Mouse (Mus musculus) midbrain, embryonic 16.5 days (tissue): ENCODE measurements around the gene Ahdc1. TPM values are rescaled to one million over a fixed set of nuclear protein-coding genes. Genes with fewer than 3 reads are reported as not detected.

Experiments
- ATAC-seq: fragments of 200-750 bp; cut with Nextera tagmentation; 2 replicates; pipeline ENCODE4 v1.8.0; 2017; ENCODE audit warnings: moderate TSS enrichment
- H3K27ac ChIP-seq: fragments of 300-500 bp; sonication (generic); 2 replicates; pipeline ENCODE4 v1.5.1; 2014; ENCODE audit warnings: mild to moderate bottlenecking, low read length, mixed read lengths
- H3K27me3 ChIP-seq: fragments of 300-500 bp; sonication (generic); 2 replicates; pipeline ENCODE4 v1.6.1; 2014; ENCODE audit warnings: low read depth, low read length, mixed read lengths; ENCODE audit not compliant: control insufficient read depth, insufficient read depth
- H3K36me3 ChIP-seq: fragments of 300-500 bp; sonication (generic); 2 replicates; pipeline ENCODE4 v1.6.1; 2014; ENCODE audit warnings: mild to moderate bottlenecking, low read length, moderate library complexity, mixed read lengths; ENCODE audit not compliant: control insufficient read depth, insufficient read depth
- H3K4me1 ChIP-seq: fragments of 300-500 bp; sonication (generic); 2 replicates; pipeline ENCODE4 v1.6.1; 2014; ENCODE audit warnings: mild to moderate bottlenecking, low read length, mixed read lengths; ENCODE audit not compliant: control insufficient read depth, insufficient read depth
- H3K4me2 ChIP-seq: fragments of 300-500 bp; sonication (generic); 2 replicates; pipeline ENCODE4 v1.6.1; 2014; ENCODE audit warnings: mild to moderate bottlenecking, low read length, mixed read lengths
- H3K4me3 ChIP-seq: fragments of 300-500 bp; sonication (generic); 2 replicates; pipeline ENCODE4 v1.5.1; 2014; ENCODE audit warnings: low read depth, mild to moderate bottlenecking, low read length, moderate library complexity, mixed read lengths
- H3K9ac ChIP-seq: fragments of 300-500 bp; sonication (generic); 2 replicates; pipeline ENCODE4 v1.6.1; 2014; ENCODE audit warnings: low read depth, low read length, mixed read lengths
- H3K9me3 ChIP-seq: fragments of 300-500 bp; sonication (generic); replicated peaks from 2 replicates; pipeline ENCODE4 v1.6.1; 2014; ENCODE audit warnings: mild to moderate bottlenecking, low read length, mixed read lengths; ENCODE audit not compliant: control insufficient read depth, poor library complexity, severe bottlenecking
- WGBS: fragments of 180-500 bp; shearing (Covaris S2); extraction: QIAGEN DNeasy Blood & Tissue Kit; methylation state at CpG from one replicate; pipeline ENCODE4 v1.1.7; 2014; 5-methylcytosine and 5-hydroxymethylcytosine counted together
- polyA plus RNA-seq: library from polyadenylated mRNA; unstranded; fragments of >200 nt; fragmentation: Nextera tagmentation; extraction: Ambion mirVana; gene quantifications from 2 replicates; pipeline ENCODE4 v1.2.1, GENCODE M21; 2015

Gene Ahdc1
- polyA plus RNA-seq, 1 experiment from 2014 or later, result 11.2 TPM

DNA sequence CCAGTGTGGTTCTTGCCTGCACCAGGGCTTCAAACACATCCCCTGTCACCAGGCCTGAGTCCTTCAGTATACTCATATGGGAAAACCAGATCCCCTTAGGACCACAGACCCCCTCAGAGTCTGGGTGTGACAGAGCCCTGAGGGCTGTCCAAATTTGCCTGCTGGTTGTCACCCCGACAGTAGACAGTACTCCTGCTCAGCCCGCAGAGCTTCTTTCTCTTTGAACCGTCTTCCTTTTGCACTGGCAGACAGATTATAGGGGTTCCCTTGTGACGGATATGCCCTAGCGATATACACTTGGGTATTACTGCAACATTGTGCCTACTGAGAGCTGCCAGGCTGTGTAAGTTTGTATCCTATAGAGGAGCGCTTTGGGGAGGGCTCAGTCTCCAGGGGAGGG, 29.4 kb upstream of the Ahdc1 start:
- H3K27ac ChIP-seq, result no peak overlapping the region
- no peaks in the 10 kb centered on the region for H3K27me3 ChIP-seq

DNA sequence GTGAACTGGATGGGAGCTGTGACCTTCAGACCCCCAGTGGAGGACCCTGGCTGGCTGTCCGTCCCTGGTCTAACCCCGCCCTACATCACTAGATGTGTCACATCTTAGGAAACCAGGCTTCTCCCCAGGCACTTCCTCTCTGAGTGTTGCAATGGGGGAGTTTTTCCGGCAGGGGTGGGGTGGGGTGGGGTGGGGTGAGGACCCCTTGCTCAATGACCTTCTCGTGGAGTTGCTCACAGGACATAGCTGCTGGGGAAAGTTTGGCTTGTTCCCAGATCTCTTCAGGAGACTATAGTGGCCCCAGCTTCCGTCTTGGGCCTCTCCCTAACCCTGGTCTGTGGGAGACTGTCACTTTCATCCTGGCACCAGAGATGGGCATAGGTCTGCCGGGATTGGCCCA, 28.1 kb upstream of the Ahdc1 start:
- ATAC-seq, result no peak
- WGBS, result 74% methylated on average over 6 of the region's 6 CpGs
- H3K36me3 ChIP-seq, result no peaks in the 10 kb centered on the region
- H3K9ac ChIP-seq, result no peak overlapping the region
- H3K9me3 ChIP-seq, result no peaks in the 10 kb centered on the region
- H3K27me3 ChIP-seq, result no peaks in the 10 kb centered on the region
- no peak overlapping the region for H3K4me2 ChIP-seq
- peak overlapping the region; percentile 20; the same call in 1 of the 2 replicates for H3K27ac ChIP-seq
- H3K4me3 ChIP-seq, result no peak overlapping the region
- H3K4me1 ChIP-seq, result peaks cover 14% of the 10 kb centered on the region

More for the DNA sequence above, 29.4 kb upstream of the Ahdc1 start:
- H3K9me3 ChIP-seq, result no peaks in the 10 kb centered on the region
- WGBS, result 70% methylated on average over 6 of the region's 6 CpGs
- no peak overlapping the region for H3K4me3 ChIP-seq
- peaks cover 14% of the 10 kb centered on the region for H3K4me1 ChIP-seq
- no peak overlapping the region for H3K4me2 ChIP-seq
- no peaks in the 10 kb centered on the region for H3K36me3 ChIP-seq
- no peak overlapping the region for H3K9ac ChIP-seq
- no peak for ATAC-seq

DNA sequence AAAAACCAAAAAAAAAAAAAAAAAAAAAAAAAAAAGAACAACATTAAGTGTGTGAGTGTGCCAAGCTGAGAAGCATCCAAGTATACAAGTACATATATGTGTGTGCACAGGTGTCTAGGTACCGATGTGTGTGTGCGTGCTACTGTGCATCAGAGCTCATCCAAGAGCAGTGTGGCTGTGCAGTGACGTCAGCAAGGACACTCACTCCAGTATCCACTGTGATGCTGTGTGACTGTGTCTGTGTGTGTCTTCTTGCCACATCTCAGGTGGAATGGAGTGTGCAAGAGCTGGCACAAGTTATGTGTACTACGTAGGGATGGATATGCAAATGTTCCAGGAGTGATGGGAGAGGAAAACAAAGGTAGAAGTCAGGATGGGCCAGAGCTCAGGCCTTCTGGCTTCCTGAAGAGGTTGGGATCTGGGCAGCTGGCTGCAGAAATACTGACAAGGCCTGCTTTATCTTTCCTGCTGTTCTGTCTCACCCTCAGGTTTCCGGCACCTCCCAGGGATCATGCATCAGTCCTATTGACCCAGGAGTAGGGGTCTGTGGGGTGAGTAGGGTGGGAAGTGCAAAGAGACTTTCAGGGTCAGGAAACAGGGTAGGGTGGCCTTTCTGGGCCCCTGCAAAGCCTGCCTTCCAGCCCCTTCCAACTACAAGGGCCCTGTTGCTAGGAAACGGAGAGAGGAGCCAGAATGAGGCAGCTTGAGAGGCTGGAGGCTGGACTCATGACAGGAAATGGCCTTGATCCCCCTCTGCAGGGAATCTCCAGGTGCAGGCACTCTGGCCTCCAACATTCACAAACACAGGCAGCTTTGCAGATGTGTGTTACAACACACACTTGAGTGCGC, 27.2 kb upstream of the Ahdc1 start:
- Histone ChIP-seq H3K4me2 (no peak overlapping the region), H3K4me1 (peaks cover 14% of the 10 kb centered on the region), H3K27me3 (no peaks in the 10 kb centered on the region), H3K9me3 (no peaks in the 10 kb centered on the region), H3K36me3 (no peaks in the 10 kb centered on the region), H3K27ac (peak overlapping the region; percentile 79), H3K9ac (peak overlapping the region; percentile 7; the same call in 1 of the 2 replicates), H3K4me3 (no peak overlapping the region)
- 36% methylated on average over 7 of the region's 7 CpGs for WGBS
- ATAC-seq, result peak; percentile 71; the same call in 1 of the 2 replicates

DNA sequence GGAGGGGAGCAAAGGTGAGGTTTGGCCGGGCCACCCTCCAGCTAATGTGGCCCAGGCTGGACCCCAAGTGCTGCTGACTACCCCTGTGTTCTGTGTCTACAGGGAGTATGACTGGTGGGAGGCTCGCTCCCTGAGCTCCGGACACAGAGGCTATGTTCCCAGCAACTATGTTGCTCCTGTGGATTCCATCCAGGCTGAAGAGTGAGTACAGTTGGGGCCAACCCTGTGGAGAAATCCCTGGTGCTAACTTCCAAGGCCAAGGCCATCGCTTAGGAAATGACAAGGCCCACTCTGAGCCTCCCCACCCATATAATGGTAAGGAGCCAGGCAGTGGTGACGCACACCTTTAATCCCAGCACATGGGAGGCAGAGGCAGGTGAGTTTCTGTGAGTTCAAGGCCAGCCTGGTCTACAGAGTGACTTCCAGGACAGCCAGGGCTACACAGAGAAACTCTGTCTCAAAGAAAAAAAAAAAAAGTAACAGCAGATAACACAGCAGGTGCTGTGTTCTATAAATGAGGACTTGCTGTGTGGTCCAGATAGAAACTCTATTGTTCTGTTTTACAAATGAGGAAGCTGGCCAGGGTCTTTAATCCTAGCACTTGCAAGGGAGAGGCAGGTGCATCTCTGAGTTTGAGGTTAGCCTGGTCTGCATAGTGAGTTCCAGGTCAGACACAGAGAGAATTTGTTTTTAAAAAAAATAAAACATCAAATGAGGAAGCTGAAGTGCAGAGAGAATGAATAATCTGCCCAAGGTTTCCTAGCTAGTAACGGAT, 22.3 kb upstream of the Ahdc1 start:
- 82% methylated on average over 6 of the region's 6 CpGs for WGBS
- no peak overlapping the region for H3K4me2 ChIP-seq
- no peak overlapping the region for H3K27ac ChIP-seq
- H3K4me3 ChIP-seq, result no peak overlapping the region
- no peaks in the 10 kb centered on the region for H3K36me3 ChIP-seq
- H3K9ac ChIP-seq, result no peak overlapping the region
- H3K4me1 ChIP-seq, result peaks cover 10% of the 10 kb centered on the region
- H3K27me3 ChIP-seq, result no peaks in the 10 kb centered on the region
- no peaks in the 10 kb centered on the region for H3K9me3 ChIP-seq
- no peak for ATAC-seq

DNA sequence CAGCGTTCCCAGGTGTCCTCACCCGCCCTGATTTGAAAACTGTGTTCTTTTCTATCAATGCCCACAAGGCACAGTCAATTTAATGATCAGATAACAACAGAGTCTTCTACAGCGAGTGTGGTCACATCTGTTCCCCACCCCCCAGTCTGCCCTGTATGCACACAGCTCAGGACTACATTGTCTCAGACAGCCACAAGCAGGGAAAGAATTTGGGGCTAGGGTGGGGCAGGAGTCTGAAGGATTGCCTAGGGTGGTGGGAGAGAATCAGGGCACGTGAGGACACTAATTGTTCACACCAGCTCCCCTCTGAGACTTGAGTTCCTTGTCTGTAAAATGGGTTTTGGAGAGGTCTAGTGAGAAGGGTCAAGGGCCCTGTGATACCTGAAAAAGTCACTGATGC, 17.5 kb upstream of the Ahdc1 start:
- H3K4me2 ChIP-seq, result no peak overlapping the region
- H3K4me1 ChIP-seq, result peaks cover 3% of the 10 kb centered on the region; the same call in 1 of the 2 replicates
- H3K27ac ChIP-seq, result no peak overlapping the region
- WGBS, result 74% methylated on average over 4 of the region's 4 CpGs
- H3K9ac ChIP-seq, result no peak overlapping the region
- H3K4me3 ChIP-seq, result no peak overlapping the region
- no peaks in the 10 kb centered on the region for H3K36me3 ChIP-seq
- no peaks in the 10 kb centered on the region for H3K27me3 ChIP-seq
- no peak for ATAC-seq
- no peaks in the 10 kb centered on the region for H3K9me3 ChIP-seq

DNA sequence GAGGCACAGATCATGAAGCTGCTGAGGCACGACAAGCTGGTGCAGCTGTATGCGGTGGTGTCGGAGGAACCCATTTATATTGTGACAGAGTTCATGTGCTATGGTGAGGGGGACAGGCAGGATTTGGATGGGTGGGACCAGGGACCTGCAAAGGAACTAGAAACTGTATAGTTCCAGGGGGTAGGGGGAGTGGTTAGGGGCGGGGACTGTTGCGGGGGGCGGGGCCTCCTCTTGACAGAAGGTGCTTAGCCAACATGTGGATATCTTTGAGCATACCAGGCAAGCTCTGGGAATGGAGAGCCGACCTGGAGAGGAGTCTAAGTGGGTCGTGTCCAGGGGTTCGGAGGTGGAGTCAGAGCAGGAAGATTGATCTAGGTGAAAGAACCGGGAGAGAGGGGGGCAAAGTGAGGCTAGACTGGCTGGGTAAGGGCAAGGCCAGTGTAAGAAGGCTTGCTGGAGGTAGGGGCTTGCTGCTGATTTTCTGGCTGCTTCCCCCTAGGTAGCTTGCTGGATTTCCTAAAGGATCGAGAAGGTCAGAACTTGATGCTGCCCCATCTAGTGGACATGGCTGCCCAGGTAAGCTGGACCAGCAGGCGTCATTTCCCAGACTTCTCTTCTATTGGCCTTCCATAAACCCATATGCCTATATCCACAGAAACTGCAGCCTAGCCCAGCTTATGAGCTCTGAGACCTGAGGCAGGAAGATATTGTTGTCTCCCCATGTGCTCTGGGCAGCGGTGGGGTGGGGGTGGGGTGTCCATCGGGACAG, 13.4 kb upstream of the Ahdc1 start:
- H3K4me3 ChIP-seq, result no peak overlapping the region
- H3K9ac ChIP-seq, result 0 out of 2 replicates have a peak overlapping the region, but pooled peaks have one; percentile 2
- no peak overlapping the region for H3K4me2 ChIP-seq
- H3K4me1 ChIP-seq, result peaks cover 3% of the 10 kb centered on the region
- H3K27ac ChIP-seq, result no peak overlapping the region
- no peaks in the 10 kb centered on the region for H3K9me3 ChIP-seq
- ATAC-seq, result no peak
- WGBS, result 47% methylated on average over 14 of the region's 14 CpGs
- H3K36me3 ChIP-seq, result no peaks in the 10 kb centered on the region
- H3K27me3 ChIP-seq, result no peaks in the 10 kb centered on the region

DNA sequence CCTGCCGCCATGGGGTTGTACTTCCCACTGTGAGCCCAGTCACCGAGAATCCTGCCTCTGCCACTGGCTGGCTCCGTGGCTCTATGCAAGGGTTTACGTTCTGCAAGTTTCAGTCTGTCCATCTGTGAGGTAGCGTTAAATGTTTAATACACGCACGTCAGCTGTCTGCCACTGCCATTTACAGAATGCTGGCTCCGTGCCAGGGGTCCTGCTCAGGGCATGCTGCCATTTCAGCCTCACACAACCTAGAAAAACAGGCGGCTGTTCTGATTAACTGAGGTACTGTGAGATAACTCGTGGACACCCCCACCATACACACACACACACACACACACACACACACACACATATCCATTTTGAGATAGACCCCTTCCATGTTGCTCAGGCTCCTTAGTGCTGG, 8.2 kb upstream of the Ahdc1 start:
- Histone ChIP-seq H3K4me3 (no peak overlapping the region), H3K27ac (no peak overlapping the region), H3K9me3 (no peaks in the 10 kb centered on the region), H3K9ac (no peak overlapping the region), H3K4me2 (no peak overlapping the region), H3K27me3 (no peaks in the 10 kb centered on the region), H3K36me3 (no peaks in the 10 kb centered on the region), H3K4me1 (peaks cover 12% of the 10 kb centered on the region)
- 30% methylated on average over 10 of the region's 10 CpGs for WGBS
- ATAC-seq, result no peak

DNA sequence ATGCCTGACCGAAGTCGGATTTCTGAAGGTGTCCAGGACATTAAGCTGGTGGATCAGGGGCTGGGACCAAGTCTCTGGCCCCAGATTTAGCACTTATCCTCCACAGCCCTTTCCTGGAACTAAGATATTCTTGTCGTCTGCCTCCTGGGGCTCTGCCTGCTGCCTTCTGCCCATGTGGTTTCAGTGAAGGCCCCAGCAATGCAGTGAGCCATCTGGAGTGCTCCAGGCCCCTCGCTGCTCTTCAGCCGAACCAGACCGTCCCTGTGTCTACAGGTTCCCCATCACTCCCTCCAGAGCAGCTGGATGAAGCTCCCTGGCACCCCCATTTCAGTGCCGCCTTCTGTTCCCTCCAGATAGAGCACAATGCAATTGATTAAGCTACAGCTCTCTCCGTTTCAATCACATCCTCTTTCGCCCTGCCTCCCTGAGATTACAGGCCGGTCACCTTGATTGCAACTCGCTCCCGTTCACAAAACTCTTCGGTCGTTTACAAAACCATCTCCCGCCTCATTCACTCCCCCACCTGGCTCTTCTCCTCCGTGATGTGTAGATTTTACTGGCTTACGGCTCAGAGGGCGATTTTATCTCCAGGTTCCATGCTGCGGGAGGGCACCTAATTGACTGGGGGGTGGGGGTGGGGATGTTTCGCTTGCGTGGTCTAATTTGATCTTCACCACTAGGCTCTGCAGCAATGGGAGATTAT, 7.6 kb upstream of the Ahdc1 start:
- H3K36me3 ChIP-seq, result no peaks in the 10 kb centered on the region
- no peaks in the 10 kb centered on the region for H3K27me3 ChIP-seq
- H3K27ac ChIP-seq, result no peak overlapping the region
- WGBS, result 28% methylated on average over 21 of the region's 21 CpGs
- H3K4me1 ChIP-seq, result peaks cover 12% of the 10 kb centered on the region
- H3K4me3 ChIP-seq, result no peak overlapping the region
- H3K9ac ChIP-seq, result no peak overlapping the region
- no peak overlapping the region for H3K4me2 ChIP-seq
- ATAC-seq, result no peak
- H3K9me3 ChIP-seq, result no peaks in the 10 kb centered on the region
